Mouse (Mus musculus) embryonic facial prominence, embryonic 15.5 days (tissue): Measurements from ENCODE around the gene Anxa6. TPM values are rescaled to one million over a fixed set of nuclear protein-coding genes. Genes with fewer than 3 reads are reported as not detected.
"Not testable (repeated sequence)": the region's sequence is repeated elsewhere in the genome, so short reads cannot be mapped to it uniquely, and the experiment has no call there.

Experiments
- ATAC-seq: fragments of 200-750 bp; cut with Nextera tagmentation; 2 replicates; pipeline ENCODE4 v1.8.0; 2017; ENCODE audit warnings: low read depth, moderate TSS enrichment; ENCODE audit not compliant: insufficient number of reproducible peaks, low FRiP score, low TSS enrichment
- H3K27ac ChIP-seq: fragments of 300-500 bp; sonication (generic); replicated peaks from 2 replicates; pipeline ENCODE4 v1.5.1; 2015; ENCODE audit warnings: mild to moderate bottlenecking, inconsistent platforms
- H3K27me3 ChIP-seq: fragments of 300-500 bp; sonication (generic); 2 replicates; pipeline ENCODE4 v1.6.1; 2015; ENCODE audit warnings: inconsistent platforms
- H3K36me3 ChIP-seq: fragments of 300-500 bp; sonication (generic); 2 replicates; pipeline ENCODE4 v1.6.1; 2015; ENCODE audit warnings: mild to moderate bottlenecking, inconsistent platforms
- H3K4me1 ChIP-seq: fragments of 300-500 bp; sonication (generic); 2 replicates; pipeline ENCODE4 v1.6.1; 2015; ENCODE audit warnings: inconsistent platforms
- H3K4me2 ChIP-seq: fragments of 300-500 bp; sonication (generic); replicated peaks from 2 replicates; pipeline ENCODE4 v1.6.1; 2015; ENCODE audit warnings: mild to moderate bottlenecking, inconsistent platforms
- H3K4me3 ChIP-seq: fragments of 300-500 bp; sonication (generic); replicated peaks from 2 replicates; pipeline ENCODE4 v1.5.1; 2015; ENCODE audit warnings: mild to moderate bottlenecking, inconsistent platforms
- H3K9ac ChIP-seq: fragments of 300-500 bp; sonication (generic); 2 replicates; pipeline ENCODE4 v1.6.1; 2015; ENCODE audit warnings: inconsistent platforms
- H3K9me3 ChIP-seq: fragments of 300-500 bp; sonication (generic); replicated peaks from 2 replicates; pipeline ENCODE4 v1.6.1; 2016; ENCODE audit warnings: inconsistent platforms
- WGBS: fragments of 180-500 bp; shearing (Covaris S2); methylation state at CpG from one replicate; pipeline ENCODE4 v1.1.7; 2015; 5-methylcytosine and 5-hydroxymethylcytosine counted together
- polyA plus RNA-seq: library from polyadenylated mRNA; unstranded; fragments of >200 nt; fragmentation: Nextera tagmentation; extraction: Ambion mirVana; gene quantifications from 2 replicates; pipeline ENCODE4 v1.2.1, GENCODE M21; 2015

Anxa6 gene
- polyA plus RNA-seq, 1 experiment from 2014 or later, result 355 TPM

GRCm38 (mm10) chr11:54961164-54961850, 71.9 kb downstream of the Anxa6 start:
- H3K27me3 ChIP-seq, result no peaks in the 10 kb centered on the region
- H3K36me3 ChIP-seq, result no peaks in the 10 kb centered on the region
- 0 out of 2 replicates have a peak overlapping the region, but pooled peaks have one; percentile 25 for H3K4me2 ChIP-seq
- WGBS, result 69% methylated on average over 6 of the region's 6 CpGs
- ATAC-seq, result no peak
- H3K27ac ChIP-seq, result no peak overlapping the region
- H3K9ac ChIP-seq, result no peak overlapping the region
- H3K4me1 ChIP-seq, result peaks cover 17% of the 10 kb centered on the region
- H3K9me3 ChIP-seq, result no peaks in the 10 kb centered on the region
- H3K4me3 ChIP-seq, result no peak overlapping the region

- Histone ChIP-seq H3K36me3 (no peaks in the 10 kb centered on the region), H3K27me3 (no peaks in the 10 kb centered on the region), H3K27ac (no peak overlapping the region), H3K9ac (no peak overlapping the region), H3K4me1 (peaks cover 17% of the 10 kb centered on the region), H3K4me2 (no peak overlapping the region), H3K4me3 (no peak overlapping the region), H3K9me3 (no peaks in the 10 kb centered on the region)
- ATAC-seq, result no peak
- WGBS, result 74% methylated on average over 6 of the region's 6 CpGs
Measured at GRCm38 (mm10) chr11:54960251-54960650, 73.0 kb downstream of the Anxa6 start.

- Histone ChIP-seq H3K4me2 (no peak overlapping the region), H3K27ac (no peak overlapping the region), H3K36me3 (no peaks in the 10 kb centered on the region), H3K4me3 (no peak overlapping the region), H3K9me3 (no peaks in the 10 kb centered on the region), H3K27me3 (no peaks in the 10 kb centered on the region), H3K9ac (no peak overlapping the region), H3K4me1 (peaks cover 28% of the 10 kb centered on the region)
- WGBS, result 55% methylated on average over 3 of the region's 3 CpGs
- no peak for ATAC-seq
Measured at GRCm38 (mm10) chr11:54958571-54959073, 74.6 kb downstream of the Anxa6 start.

GRCm38 (mm10) chr11:54957708-54958107, 75.5 kb downstream of the Anxa6 start:
- not testable (repeated sequence) for ATAC-seq, H3K36me3 ChIP-seq, H3K27ac ChIP-seq, H3K4me3 ChIP-seq, H3K27me3 ChIP-seq, H3K9me3 ChIP-seq, H3K9ac ChIP-seq, H3K4me2 ChIP-seq
- peaks cover 24% of the 10 kb centered on the region for H3K4me1 ChIP-seq
- 80% methylated on average over 3 of the region's 3 CpGs for WGBS

- 45% methylated on average over 7 of the region's 7 CpGs for WGBS
- Histone ChIP-seq H3K4me3 (no peak overlapping the region), H3K27me3 (no peaks in the 10 kb centered on the region), H3K9ac (no peak overlapping the region), H3K4me2 (no peak overlapping the region), H3K4me1 (peaks cover 16% of the 10 kb centered on the region), H3K9me3 (no peaks in the 10 kb centered on the region), H3K36me3 (no peaks in the 10 kb centered on the region), H3K27ac (no peak overlapping the region)
- no peak for ATAC-seq
Measured at GRCm38 (mm10) chr11:54956912-54957311, 76.3 kb downstream of the Anxa6 start.

GRCm38 (mm10) chr11:54955735-54956480, 77.3 kb downstream of the Anxa6 start:
- H3K4me1 ChIP-seq, result peaks cover 15% of the 10 kb centered on the region
- H3K9me3 ChIP-seq, result no peaks in the 10 kb centered on the region
- peak overlapping the region; percentile 68 for H3K4me2 ChIP-seq
- H3K4me3 ChIP-seq, result peak overlapping the region; percentile 82
- H3K27ac ChIP-seq, result peak overlapping the region; percentile 89
- under 1% methylated on average over 59 of the region's 59 CpGs for WGBS
- no peaks in the 10 kb centered on the region for H3K27me3 ChIP-seq
- H3K36me3 ChIP-seq, result no peaks in the 10 kb centered on the region
- peak overlapping the region; percentile 72 for H3K9ac ChIP-seq
- ATAC-seq, result peak; percentile 95

- not testable (repeated sequence) for H3K27me3 ChIP-seq, ATAC-seq, H3K36me3 ChIP-seq, H3K9me3 ChIP-seq
- WGBS, result 42% methylated on average over 10 of the region's 10 CpGs
- Histone ChIP-seq H3K9ac (peak overlapping the region; percentile 72; the same call in 1 of the 2 replicates), H3K4me1 (peaks cover 15% of the 10 kb centered on the region), H3K4me2 (peak overlapping the region; percentile 68), H3K4me3 (peak overlapping the region; percentile 82), H3K27ac (peak overlapping the region; percentile 89)
Measured at GRCm38 (mm10) chr11:54955400-54955734, 77.9 kb downstream of the Anxa6 start.

- no peak for ATAC-seq
- H3K4me2 ChIP-seq, result peak overlapping the region; percentile 68; the same call in 1 of the 2 replicates
- no peaks in the 10 kb centered on the region for H3K36me3 ChIP-seq
- no peaks in the 10 kb centered on the region for H3K27me3 ChIP-seq
- H3K4me1 ChIP-seq, result peaks cover 15% of the 10 kb centered on the region
- H3K9ac ChIP-seq, result no peak overlapping the region
- H3K4me3 ChIP-seq, result no peak overlapping the region
- no peaks in the 10 kb centered on the region for H3K9me3 ChIP-seq
- WGBS, result 79% methylated on average over 8 of the region's 8 CpGs
- H3K27ac ChIP-seq, result no peak overlapping the region
Measured at GRCm38 (mm10) chr11:54954716-54955115, 78.5 kb downstream of the Anxa6 start.

GRCm38 (mm10) chr11:54953993-54954446, 79.2 kb downstream of the Anxa6 start:
- Histone ChIP-seq H3K36me3 (no peaks in the 10 kb centered on the region), H3K27ac (no peak overlapping the region), H3K4me3 (no peak overlapping the region), H3K9me3 (no peaks in the 10 kb centered on the region), H3K4me2 (no peak overlapping the region; the same call in 1 of the 2 replicates), H3K9ac (no peak overlapping the region), H3K4me1 (peaks cover 15% of the 10 kb centered on the region), H3K27me3 (no peaks in the 10 kb centered on the region)
- WGBS, result 38% methylated on average over 9 of the region's 9 CpGs
- ATAC-seq, result no peak

GRCm38 (mm10) chr11:54952651-54953050, 80.6 kb downstream of the Anxa6 start:
- 69% methylated on average over 6 of the region's 6 CpGs for WGBS
- Histone ChIP-seq H3K4me3 (no peak overlapping the region), H3K27ac (no peak overlapping the region), H3K4me2 (no peak overlapping the region), H3K36me3 (no peaks in the 10 kb centered on the region), H3K4me1 (peaks cover 12% of the 10 kb centered on the region), H3K27me3 (no peaks in the 10 kb centered on the region), H3K9me3 (no peaks in the 10 kb centered on the region), H3K9ac (no peak overlapping the region)
- ATAC-seq, result no peak

- H3K27ac ChIP-seq, result no peak overlapping the region
- no peak overlapping the region for H3K9ac ChIP-seq
- 79% methylated on average over 6 of the region's 6 CpGs for WGBS
Measured at GRCm38 (mm10) chr11:54950684-54951083, 82.6 kb downstream of the Anxa6 start.

More at GRCm38 (mm10) chr11:54950684-54951083, 82.6 kb downstream of the Anxa6 start:
- ATAC-seq, result no peak
- no peak overlapping the region for H3K4me2 ChIP-seq
- no peaks in the 10 kb centered on the region for H3K36me3 ChIP-seq
- H3K4me3 ChIP-seq, result no peak overlapping the region
- H3K9me3 ChIP-seq, result no peaks in the 10 kb centered on the region
- H3K4me1 ChIP-seq, result peaks cover 12% of the 10 kb centered on the region
- H3K27me3 ChIP-seq, result no peaks in the 10 kb centered on the region
